Mouse (Mus musculus): ENCODE results near the gene Camk1g. TPM values are rescaled to one million over a fixed set of nuclear protein-coding genes. Genes with fewer than 3 reads are reported as not detected.

Camk1g gene
- polyA plus RNA-seq (2017; shearing (Covaris generic)): not detected

DNA sequence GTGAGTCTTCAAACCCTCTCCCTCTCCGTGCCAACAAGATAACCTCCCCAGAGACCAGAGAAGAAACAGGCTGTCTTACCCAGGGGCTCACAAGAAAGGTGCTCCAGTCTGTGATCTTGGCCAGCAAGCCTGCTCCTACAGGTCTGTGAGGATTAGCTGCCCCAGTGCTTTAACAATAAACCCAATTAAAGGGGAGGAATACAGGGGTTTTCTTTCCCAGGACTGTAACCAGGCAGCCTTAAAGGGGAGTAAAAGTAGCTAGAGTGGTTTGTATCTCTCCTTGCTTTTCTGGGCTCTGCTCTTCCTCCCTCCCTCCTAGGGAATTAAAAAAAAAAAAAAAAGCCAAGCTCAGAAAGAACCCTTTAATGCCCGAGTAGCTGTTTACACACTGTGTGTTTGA lies at the start of gene Camk1g:
TSS of gene Camk1g (minus strand) at position 203 of the 400 bp plus-strand sequence.

Other genes starting within 250 kb of the Camk1g start
- gene Diexf, start 240.0 kb downstream of the Camk1g start, polyA plus RNA-seq (2017; shearing (Covaris generic)): 10 to 100 TPM in 1 of 2 experiments, 1 to 10 TPM in 1; 5.0 to 11.5 TPM
- gene Irf6, start 217.2 kb downstream of the Camk1g start, polyA plus RNA-seq (2017; shearing (Covaris generic)): 10 to 100 TPM in 1 of 2 experiments, 1 to 10 TPM in 1; 9.9 to 19.3 TPM
- 10 to 100 TPM in 1 of 2 experiments, 1 to 10 TPM in 1; 8.6 to 11.9 TPM for gene A130010J15Rik, start 202.3 kb downstream of the Camk1g start, polyA plus RNA-seq (2017; shearing (Covaris generic))
- gene Traf3ip3, start 168.6 kb downstream of the Camk1g start, polyA plus RNA-seq (2017; shearing (Covaris generic)): 100 to 1,000 TPM; 520 to 589 TPM
- 10 to 100 TPM; 16.3 to 21.2 TPM for gene Lamb3, start 162.6 kb downstream of the Camk1g start, polyA plus RNA-seq (2017; shearing (Covaris generic))
- 100 to 1,000 TPM; 136 to 164 TPM for gene Hsd11b1, start 106.2 kb downstream of the Camk1g start, polyA plus RNA-seq (2017; shearing (Covaris generic))
- 1 to 10 TPM; 3.7 to 8.0 TPM for gene G0s2, start 97.1 kb downstream of the Camk1g start, polyA plus RNA-seq (2017; shearing (Covaris generic))

Measured in inflammation-experienced regulatory T-cells (primary cell).